Mouse (Mus musculus) liver, postnatal 0 days (tissue): Measurements from ENCODE around the gene Stard3nl.

Experiments used
- CTCF ChIP-seq: sonication (generic); IDR thresholded peaks from 2 replicates; pipeline ENCODE4 v1.5.1; 2016; ENCODE audit warnings: antibody characterized with exemption, low read depth
- EP300 ChIP-seq: IDR thresholded peaks from 2 replicates; pipeline ENCODE4 v1.6.1; 2016; ENCODE audit warnings: antibody characterized with exemption, low read depth, mild to moderate bottlenecking

GRCm38 (mm10) chr13:19362358-19362757 is 33.2 kb downstream of the Stard3nl start:
- TF ChIP-seq CTCF, result peak; percentile 53
- no peak for TF ChIP-seq EP300
